Mouse (Mus musculus): ENCODE measurements around the gene Phactr3.
"Not testable (repeated sequence)": the region's sequence is repeated elsewhere in the genome, so short reads cannot be mapped to it uniquely, and the experiment has no call there.

Phactr3 gene

GRCm38 (mm10) chr2:178339044-178339443 is 220.3 kb downstream of the Phactr3 start:
- no peak for DNase-seq

- not testable (repeated sequence) for DNase-seq
Measured at GRCm38 (mm10) chr2:178342105-178342504, 223.3 kb downstream of the Phactr3 start.

GRCm38 (mm10) chr2:178342597-178342996 is 223.8 kb downstream of the Phactr3 start:
- no peak for DNase-seq

All from right cerebral cortex, postnatal 4 days (tissue).